Comparison of ENCODE assay signal across 8 mouse cellular contexts in genomic region chr1:171044365-171045078, GRCm38 (mm10). TPM values are rescaled to one million over a fixed set of nuclear protein-coding genes. Genes with fewer than 3 reads are reported as not detected.
DNase-seq lines count a peak whose midpoint lies in the region; ATAC-seq lines count a peak whose summit lies in the region.

No protein-coding gene starts in this region.

- peak; percentile 92 for ATAC-seq in megakaryocyte, adult 5-6 weeks (ENCODE audit: poor library complexity, severe bottlenecking)

- peak; percentile 92 for DNase-seq in adipocyte (ENCODE audit: low spot score)
- DNase-seq in embryo, embryonic 10 days (ENCODE audit: low spot score), result peak; percentile 92
- peak; percentile 89 for DNase-seq in gastrocnemius, postnatal 10 days
- peak; percentile 97 for DNase-seq in induced T-regulatory cell, adult 2 months (ENCODE audit: low read depth)
- peak; percentile 80 to 89 for DNase-seq in left cerebral cortex, adult 8-10 months (ENCODE audit: low spot score in 2 of 2)
- peak; percentile 87 to 91 for DNase-seq in right cerebral cortex, adult 2 months (ENCODE audit: low spot score in 2 of 2)
- peak; percentile 40 for DNase-seq in urinary bladder, postnatal 10 days (ENCODE audit: low spot score)

RNA-seq across cellular contexts. Expression of gene Fcgr3, which starts 20.2 kb away (rescaled TPM):
- total RNA-seq in gastrocnemius, postnatal 10 days (2021), result 1 to 10 TPM; 9.3 to 9.4 TPM
- 10 to 100 TPM; 10.6 to 36.7 (median 22.6) TPM for total RNA-seq in left cerebral cortex, adult 8-10 months (2022)
- 499 and 513 TPM in 2 replicates for total RNA-seq in megakaryocyte, adult 5-6 weeks (2015)
- total RNA-seq in megakaryocyte, adult 5-6 weeks (2017), result 540 and 572 TPM in 2 replicates

RNA-seq across cellular contexts. Expression of gene Fcgr4, which starts 25.8 kb away (rescaled TPM):
- under 1 TPM; 0.19 to 0.41 TPM for total RNA-seq in gastrocnemius, postnatal 10 days (2021)
- total RNA-seq in left cerebral cortex, adult 8-10 months (2022), result under 1 TPM in 3 of 4 experiments, not detected in 1; 0.30 to 0.72 (median 0.43) TPM
- 34.6 and 34.8 TPM in 2 replicates for total RNA-seq in megakaryocyte, adult 5-6 weeks (2015)
- total RNA-seq in megakaryocyte, adult 5-6 weeks (2017), result 30.0 and 47.4 TPM in 2 replicates

Comparison
In these comparisons a context has a peak if more than half of its experiments do, and no peak if none do; other contexts are left out.
1. Peak in every context shown above with its lines: DNase-seq and ATAC-seq.
2. DNase-seq: peak in every context shown above with its lines; median percentile 97 in induced T-regulatory cell, adult 2 months; 92 in adipocyte; 92 in embryo, embryonic 10 days; 89 in gastrocnemius, postnatal 10 days; 89 in right cerebral cortex, adult 2 months; 84 in left cerebral cortex, adult 8-10 months; 40 in urinary bladder, postnatal 10 days.
3. RNA of gene Fcgr3, which starts 20.2 kb away (total RNA-seq): 499 to 572 TPM in megakaryocyte, adult 5-6 weeks; 10.6 to 36.7 TPM in left cerebral cortex, adult 8-10 months and 9.3 to 9.4 TPM in gastrocnemius, postnatal 10 days; every median in the first group is over 10 times any median in the second.
4. RNA of gene Fcgr4, which starts 25.8 kb away (total RNA-seq): 30.0 to 47.4 TPM in megakaryocyte, adult 5-6 weeks; 0.30 to 0.72 TPM in left cerebral cortex, adult 8-10 months and 0.19 to 0.41 TPM in gastrocnemius, postnatal 10 days; every median in the first group is over 10 times any median in the second.